Mouse (Mus musculus) hindbrain, embryonic 10.5 days (tissue): ENCODE results near the gene Fam184a. TPM values are rescaled to one million over a fixed set of nuclear protein-coding genes. Genes with fewer than 3 reads are reported as not detected.

ENCODE experiments used
- DNase-seq: peaks from one replicate; pipeline ENCODE4 v3.0.0-alpha.2; 2017; ENCODE audit warnings: low spot score
- H3K27ac ChIP-seq: fragments of 300-500 bp; sonication (generic); 2 replicates; pipeline ENCODE4 v1.5.1; 2016; ENCODE audit warnings: mild to moderate bottlenecking, moderate library complexity
- H3K27me3 ChIP-seq: fragments of 300-500 bp; sonication (generic); 2 replicates; pipeline ENCODE4 v1.6.1; 2016; ENCODE audit warnings: mild to moderate bottlenecking; ENCODE audit not compliant: poor library complexity, insufficient read depth, severe bottlenecking
- H3K36me3 ChIP-seq: fragments of 300-500 bp; sonication (generic); 2 replicates; pipeline ENCODE4 v1.6.1; 2016; ENCODE audit warnings: mild to moderate bottlenecking, moderate library complexity
- H3K4me1 ChIP-seq: fragments of 300-500 bp; sonication (generic); replicated peaks from 2 replicates; pipeline ENCODE4 v1.6.1; 2016; ENCODE audit warnings: mild to moderate bottlenecking
- H3K4me3 ChIP-seq: fragments of 300-500 bp; sonication (generic); 2 replicates; pipeline ENCODE4 v1.5.1; 2016; ENCODE audit warnings: mild to moderate bottlenecking, moderate library complexity
- H3K9me3 ChIP-seq: fragments of 300-500 bp; sonication (generic); 2 replicates; pipeline ENCODE4 v1.6.1; 2016; ENCODE audit warnings: mild to moderate bottlenecking, moderate library complexity
- WGBS: fragments of 180-500 bp; shearing (Covaris S2); methylation state at CpG from one replicate; pipeline ENCODE4 v1.1.7; 2016; 5-methylcytosine and 5-hydroxymethylcytosine counted together
- polyA plus RNA-seq: library from polyadenylated mRNA; unstranded; fragments of >200 nt; fragmentation: Nextera tagmentation; extraction: Ambion mirVana; gene quantifications from 2 replicates; pipeline ENCODE4 v1.2.1, GENCODE M21; 2016

Fam184a gene
- polyA plus RNA-seq, 1 experiment from 2014 or later, result 5.1 TPM

- peaks cover 85% of the 10 kb centered on the region for H3K36me3 ChIP-seq
- DNase-seq, result no peak
- WGBS, result 90% methylated on average over 8 of the region's 8 CpGs
These were observed 134.9 kb downstream of the Fam184a start for GRCm38 (mm10) chr10:53615850-53616616.

GRCm38 (mm10) chr10:53613955-53614354 is 137.0 kb downstream of the Fam184a start:
- no peak overlapping the region for H3K27ac ChIP-seq
- H3K27me3 ChIP-seq, result no peaks in the 10 kb centered on the region
- WGBS, result 73% methylated on average over 1 of the region's 1 CpGs
- H3K4me3 ChIP-seq, result no peak overlapping the region
- no peaks in the 10 kb centered on the region for H3K9me3 ChIP-seq
- DNase-seq, result no peak
- no peaks in the 10 kb centered on the region for H3K4me1 ChIP-seq
- H3K36me3 ChIP-seq, result peaks cover 84% of the 10 kb centered on the region

More at GRCm38 (mm10) chr10:53615850-53616616, 134.9 kb downstream of the Fam184a start:
- no peak overlapping the region for H3K4me3 ChIP-seq
- H3K27ac ChIP-seq, result no peak overlapping the region
- H3K4me1 ChIP-seq, result no peaks in the 10 kb centered on the region
- H3K27me3 ChIP-seq, result no peaks in the 10 kb centered on the region
- H3K9me3 ChIP-seq, result no peaks in the 10 kb centered on the region

- Histone ChIP-seq H3K27ac (no peak overlapping the region), H3K36me3 (peaks cover 95% of the 10 kb centered on the region)
- 95% methylated on average over 1 of the region's 1 CpGs for WGBS
These were observed 138.8 kb downstream of the Fam184a start for GRCm38 (mm10) chr10:53612172-53612571.

GRCm38 (mm10) chr10:53608274-53608673 is 142.6 kb downstream of the Fam184a start:
- Histone ChIP-seq H3K9me3 (no peaks in the 10 kb centered on the region), H3K27me3 (no peaks in the 10 kb centered on the region), H3K4me3 (no peak overlapping the region), H3K4me1 (no peaks in the 10 kb centered on the region), H3K27ac (no peak overlapping the region), H3K36me3 (peaks cover 95% of the 10 kb centered on the region)
- WGBS, result 86% methylated on average over 2 of the region's 2 CpGs
- no peak for DNase-seq

More at GRCm38 (mm10) chr10:53612172-53612571, 138.8 kb downstream of the Fam184a start:
- no peaks in the 10 kb centered on the region for H3K27me3 ChIP-seq
- no peaks in the 10 kb centered on the region for H3K4me1 ChIP-seq
- no peak overlapping the region for H3K4me3 ChIP-seq
- no peaks in the 10 kb centered on the region for H3K9me3 ChIP-seq
- no peak for DNase-seq

DNA sequence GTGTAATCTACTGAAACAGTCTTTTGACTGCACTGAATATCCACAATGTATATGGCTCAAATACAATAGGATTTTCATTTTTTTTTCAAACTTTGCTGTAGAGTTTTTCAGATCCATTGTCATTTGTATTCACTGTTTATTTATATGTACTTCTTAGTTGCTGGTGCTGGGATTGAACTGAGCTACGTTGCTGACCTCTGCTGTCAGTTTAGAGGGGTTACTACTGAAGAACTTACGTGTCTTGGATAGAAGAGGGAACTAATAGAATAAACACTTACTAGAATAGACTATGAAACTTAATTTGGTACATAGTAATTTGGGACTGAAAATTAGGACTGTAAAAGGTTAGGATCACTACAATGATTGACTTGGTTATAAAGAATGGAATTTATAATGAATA is 145.6 kb downstream of the Fam184a start:
- H3K4me3 ChIP-seq, result no peak overlapping the region
- H3K27me3 ChIP-seq, result no peaks in the 10 kb centered on the region
- WGBS, result 80% methylated on average over 2 of the region's 2 CpGs
- no peaks in the 10 kb centered on the region for H3K9me3 ChIP-seq
- H3K36me3 ChIP-seq, result peaks cover 99% of the 10 kb centered on the region
- no peak overlapping the region for H3K27ac ChIP-seq
- H3K4me1 ChIP-seq, result no peaks in the 10 kb centered on the region
- DNase-seq, result no peak

DNA sequence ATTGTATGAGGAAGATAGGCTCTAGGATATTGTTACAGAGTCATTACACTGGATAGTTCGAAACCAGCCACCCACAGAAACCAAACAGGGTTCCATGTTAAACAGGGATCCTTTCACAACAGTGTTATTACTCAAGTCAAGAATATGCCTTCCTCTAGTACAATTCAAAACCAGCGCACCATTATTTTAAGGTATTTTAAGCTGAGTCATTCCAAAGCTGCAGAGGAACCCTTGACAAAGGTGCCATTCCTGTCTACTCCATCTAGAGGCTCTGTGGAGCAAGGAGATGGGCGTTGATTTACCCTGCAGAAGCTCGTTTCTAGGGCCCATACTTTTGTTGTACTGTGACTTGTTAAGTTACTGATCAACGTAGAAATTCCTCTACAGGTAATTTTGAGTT is 152.1 kb downstream of the Fam184a start:
- Histone ChIP-seq H3K4me1 (peaks cover 27% of the 10 kb centered on the region), H3K27me3 (no peaks in the 10 kb centered on the region), H3K36me3 (peaks cover 39% of the 10 kb centered on the region), H3K9me3 (no peaks in the 10 kb centered on the region), H3K4me3 (peak overlapping the region; percentile 96), H3K27ac (no peak overlapping the region)
- peak; percentile 3 for DNase-seq
- 64% methylated on average over 5 of the region's 5 CpGs for WGBS

GRCm38 (mm10) chr10:53597121-53597881 is 153.6 kb downstream of the Fam184a start:
- Histone ChIP-seq H3K4me3 (peak overlapping the region; percentile 96), H3K27ac (peak overlapping the region; percentile 98), H3K9me3 (no peaks in the 10 kb centered on the region), H3K36me3 (peaks cover 23% of the 10 kb centered on the region), H3K27me3 (no peaks in the 10 kb centered on the region), H3K4me1 (peaks cover 27% of the 10 kb centered on the region)
- under 1% methylated on average over 99 of the region's 99 CpGs for WGBS
- no peak for DNase-seq

DNA sequence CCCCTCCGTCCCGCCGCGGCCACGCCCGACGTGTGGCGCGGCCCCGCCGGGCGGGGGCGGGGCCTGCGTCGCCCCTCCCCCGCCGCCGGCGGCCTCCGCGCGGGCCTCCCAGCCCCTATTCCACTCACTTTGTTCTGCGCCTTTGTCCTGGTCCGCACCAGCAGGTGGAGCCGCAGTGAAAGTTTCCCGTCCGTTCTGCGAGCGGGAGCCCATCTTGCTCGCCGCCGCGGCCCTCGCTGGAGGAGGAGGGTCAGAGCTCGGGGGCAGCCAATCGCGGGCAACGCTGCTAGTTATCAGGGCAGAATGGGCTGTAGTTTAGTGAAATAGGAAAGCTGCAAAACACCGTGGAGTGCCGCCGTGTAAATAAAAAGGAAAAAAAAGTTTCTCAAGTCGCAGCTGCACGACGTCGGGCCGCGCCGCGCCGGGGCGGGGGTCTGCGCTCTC is 154.2 kb downstream of the Fam184a start, which contains the start of gene Asf1a:
Gene Asf1a, plus strand, starts transcription at position 81 of the 444 bp plus-strand sequence.
- H3K4me3 ChIP-seq, result peak within 1 kb of the TSS; percentile 96
- peaks cover 17% of the 10 kb centered on the region for H3K36me3 ChIP-seq
- peaks cover 27% of the 10 kb centered on the region for H3K4me1 ChIP-seq
- peak within 1 kb of the TSS; percentile 98 for H3K27ac ChIP-seq
- peak; percentile 96 for DNase-seq
- H3K9me3 ChIP-seq, result no peaks in the 10 kb centered on the region
- WGBS, result under 1% methylated on average over 52 of the region's 52 CpGs
- H3K27me3 ChIP-seq, result no peaks in the 10 kb centered on the region

DNA sequence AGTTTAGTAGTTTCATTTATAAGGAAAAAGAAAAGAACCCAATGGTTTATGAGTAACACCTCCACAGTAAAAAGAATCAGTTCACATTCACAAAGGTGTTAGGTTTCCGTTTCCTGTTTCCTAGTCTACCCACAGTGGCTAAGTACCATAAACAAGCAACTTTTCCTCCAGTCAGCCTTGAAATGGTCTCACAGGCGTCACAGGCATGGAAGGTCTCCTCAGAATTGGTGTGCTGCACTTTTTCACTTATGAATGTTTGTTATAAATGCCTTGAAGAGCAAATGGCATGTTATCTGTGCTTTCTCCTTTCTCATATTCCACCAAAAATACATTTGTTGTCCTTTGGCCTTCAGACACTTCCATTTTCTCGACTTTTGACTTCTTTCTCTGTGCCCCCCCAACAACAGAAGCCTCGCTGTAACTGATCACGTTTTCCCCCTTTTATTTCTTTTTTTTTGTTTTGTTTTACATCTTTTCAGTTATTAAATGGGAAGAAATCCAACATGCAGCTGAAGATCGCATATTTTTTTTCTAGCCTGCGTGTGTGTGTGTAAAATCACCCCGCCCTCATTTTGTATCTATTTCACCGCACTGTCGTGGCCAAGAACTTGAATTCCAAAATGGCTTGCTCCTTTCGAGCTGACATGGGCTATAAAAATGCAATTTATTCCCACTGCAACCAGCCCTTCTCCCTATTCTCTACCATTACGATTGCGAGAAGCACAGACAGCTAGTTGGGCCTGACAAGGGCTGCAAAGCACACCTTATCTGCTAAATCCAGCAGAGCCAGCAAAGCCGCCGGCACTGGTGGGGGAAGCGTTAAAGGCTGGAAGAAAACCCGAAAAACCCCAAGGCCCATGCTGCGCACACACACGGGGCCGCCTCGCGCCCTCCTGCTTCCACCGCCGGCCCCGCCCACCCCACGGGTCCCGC is 154.9 kb downstream of the Fam184a start:
- H3K9me3 ChIP-seq, result no peaks in the 10 kb centered on the region
- peak overlapping the region; percentile 98 for H3K27ac ChIP-seq
- H3K4me1 ChIP-seq, result peaks cover 27% of the 10 kb centered on the region
- peak overlapping the region; percentile 96 for H3K4me3 ChIP-seq
- no peaks in the 10 kb centered on the region for H3K27me3 ChIP-seq
- peaks cover 12% of the 10 kb centered on the region for H3K36me3 ChIP-seq
- DNase-seq, result no peak
- 11% methylated on average over 27 of the region's 27 CpGs for WGBS

- no peak overlapping the region for H3K4me3 ChIP-seq
- no peaks in the 10 kb centered on the region for H3K9me3 ChIP-seq
- DNase-seq, result no peak
- H3K4me1 ChIP-seq, result peaks cover 5% of the 10 kb centered on the region
- H3K36me3 ChIP-seq, result peaks cover 8% of the 10 kb centered on the region; the same call in 1 of the 2 replicates
- 66% methylated on average over 3 of the region's 3 CpGs for WGBS
- H3K27ac ChIP-seq, result no peak overlapping the region
- no peaks in the 10 kb centered on the region for H3K27me3 ChIP-seq
These were observed 165.1 kb downstream of the Fam184a start for GRCm38 (mm10) chr10:53585777-53586176.
